Mouse (Mus musculus): ENCODE results near the gene Slc9a7. TPM values are rescaled to one million over a fixed set of nuclear protein-coding genes. Genes with fewer than 3 reads are reported as not detected.

The Slc9a7 gene
- polyA plus RNA-seq, 1 experiment, result 0.20 TPM

DNA sequence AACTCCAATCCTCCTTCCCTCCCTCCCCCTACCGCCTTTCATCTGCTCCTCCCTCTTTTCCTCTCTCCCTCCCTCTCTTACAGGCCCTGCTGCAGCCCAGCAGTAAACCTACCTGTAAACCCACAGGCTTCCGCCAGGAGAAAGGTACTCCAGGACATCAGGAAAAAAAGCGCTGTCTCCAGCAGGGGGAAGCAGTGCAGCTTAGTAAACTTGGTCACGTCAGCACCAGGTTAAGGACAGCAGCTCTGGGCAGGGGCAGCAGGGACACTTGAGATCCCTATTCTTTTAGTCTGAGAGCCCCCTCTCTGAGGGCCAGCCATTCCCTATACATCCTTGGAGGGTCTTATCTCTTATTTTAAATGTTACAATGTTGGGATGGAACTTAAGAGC, 129.3 kb downstream of the Slc9a7 start:
- Histone ChIP-seq H3K9me3 (no peaks in the 10 kb centered on the region), H3K4me1 (peaks cover 4% of the 10 kb centered on the region), H3K4me3 (replicated peaks) (no peak overlapping the region), H3K27me3 (replicated peaks) (peaks cover 15% of the 10 kb centered on the region), H3K36me3 (replicated peaks; ENCODE audit: low read length) (no peaks in the 10 kb centered on the region)
- TF ChIP-seq FLI1 (IDR thresholded peaks at IDR 0.05; ENCODE audit: low read length) (no peak), GATA1 (IDR thresholded peaks at IDR 0.05; ENCODE audit: borderline replicate concordance, low read length) (no peak)

DNA sequence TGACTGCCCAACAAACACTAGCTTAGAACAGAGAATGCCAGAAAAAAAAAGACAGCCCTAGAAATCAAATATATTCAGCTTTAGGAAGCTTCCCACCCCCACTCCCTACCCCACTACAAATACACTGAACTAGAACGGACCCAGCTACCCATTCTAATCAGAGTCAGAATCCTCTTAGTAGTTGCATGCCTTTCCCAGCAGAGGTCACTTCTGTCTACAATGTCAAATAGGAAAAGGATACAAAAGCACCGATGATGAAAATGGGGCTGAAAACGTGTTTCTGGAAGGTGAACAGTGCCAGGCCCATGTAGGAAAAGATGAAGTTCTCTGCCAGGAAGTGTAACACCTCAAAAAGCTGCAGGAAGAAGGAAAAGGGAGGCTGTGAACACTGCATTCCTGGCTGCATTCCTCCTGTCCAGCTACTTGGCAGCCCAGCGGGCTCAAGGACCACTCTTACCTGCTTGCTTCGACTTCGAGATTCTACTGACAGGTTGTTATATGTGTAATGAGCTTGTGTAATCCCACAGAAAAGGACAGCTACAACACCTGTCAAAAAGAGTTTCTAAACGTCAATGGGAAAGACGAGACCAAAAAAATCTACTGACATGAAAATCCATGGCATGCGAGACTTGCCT, 129.8 kb downstream of the Slc9a7 start:
- peaks cover 15% of the 10 kb centered on the region for H3K27me3 ChIP-seq (replicated peaks)
- H3K9me3 ChIP-seq, result no peaks in the 10 kb centered on the region
- H3K4me1 ChIP-seq, result peaks cover 4% of the 10 kb centered on the region
- H3K4me3 ChIP-seq (replicated peaks), result no peak overlapping the region
- H3K36me3 ChIP-seq (replicated peaks; ENCODE audit: low read length), result no peaks in the 10 kb centered on the region
- no peak for TF ChIP-seq FLI1 (IDR thresholded peaks at IDR 0.05; ENCODE audit: low read length)
- no peak for TF ChIP-seq GATA1 (IDR thresholded peaks at IDR 0.05; ENCODE audit: borderline replicate concordance, low read length)

DNA sequence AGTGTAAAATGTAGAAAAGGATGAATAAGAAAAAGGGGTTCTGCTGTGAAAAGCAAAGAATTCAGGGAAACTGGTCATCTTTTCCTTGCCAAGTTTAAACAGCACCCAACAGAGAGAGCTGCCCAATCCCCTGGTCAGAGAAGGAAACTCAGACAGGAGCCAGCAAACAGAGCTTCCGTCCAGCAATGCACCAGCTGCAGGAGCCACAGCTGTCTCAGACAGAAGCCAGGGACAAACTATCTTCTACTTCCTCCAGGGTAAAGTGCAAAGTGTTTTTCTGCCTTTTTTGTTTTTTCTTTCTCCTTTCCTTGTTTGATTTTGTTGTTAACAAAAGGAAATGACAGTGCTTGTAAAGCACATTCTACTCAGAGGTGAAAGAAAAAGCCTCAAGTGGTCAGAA, 131.3 kb downstream of the Slc9a7 start:
- H3K4me3 ChIP-seq (replicated peaks), result no peak overlapping the region
- no peaks in the 10 kb centered on the region for H3K36me3 ChIP-seq (replicated peaks; ENCODE audit: low read length)
- TF ChIP-seq GATA1 (IDR thresholded peaks at IDR 0.05; ENCODE audit: borderline replicate concordance, low read length), result no peak
- TF ChIP-seq FLI1 (IDR thresholded peaks at IDR 0.05; ENCODE audit: low read length), result no peak
- H3K27me3 ChIP-seq (replicated peaks), result peaks cover 12% of the 10 kb centered on the region
- H3K4me1 ChIP-seq, result peaks cover 4% of the 10 kb centered on the region
- H3K9me3 ChIP-seq, result no peaks in the 10 kb centered on the region

DNA sequence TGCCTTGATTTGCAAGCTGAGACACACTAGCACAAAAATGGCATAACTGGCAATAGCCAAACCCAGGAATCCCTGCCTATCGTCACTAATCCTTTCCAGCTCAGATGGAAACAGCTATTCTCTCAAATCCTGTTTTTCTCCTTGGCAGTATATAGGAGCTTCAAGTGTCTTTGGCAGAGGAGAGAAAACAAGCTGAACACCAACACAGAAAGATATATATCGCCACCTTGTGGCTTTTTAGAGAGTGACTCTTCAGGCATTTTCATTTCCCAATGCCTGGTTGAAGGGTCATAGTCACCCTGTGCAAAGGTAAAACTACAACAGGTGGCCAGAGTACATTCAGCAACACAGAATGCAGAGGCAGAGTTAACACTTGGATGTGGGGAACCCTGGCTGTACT, 134.1 kb downstream of the Slc9a7 start:
- Histone ChIP-seq H3K27me3 (replicated peaks) (peaks cover 10% of the 10 kb centered on the region), H3K4me3 (replicated peaks) (no peak overlapping the region), H3K36me3 (replicated peaks; ENCODE audit: low read length) (no peaks in the 10 kb centered on the region), H3K9me3 (no peaks in the 10 kb centered on the region), H3K4me1 (peaks cover 4% of the 10 kb centered on the region)
- TF ChIP-seq GATA1 (IDR thresholded peaks at IDR 0.05; ENCODE audit: borderline replicate concordance, low read length) (no peak), FLI1 (IDR thresholded peaks at IDR 0.05; ENCODE audit: low read length) (no peak)

DNA sequence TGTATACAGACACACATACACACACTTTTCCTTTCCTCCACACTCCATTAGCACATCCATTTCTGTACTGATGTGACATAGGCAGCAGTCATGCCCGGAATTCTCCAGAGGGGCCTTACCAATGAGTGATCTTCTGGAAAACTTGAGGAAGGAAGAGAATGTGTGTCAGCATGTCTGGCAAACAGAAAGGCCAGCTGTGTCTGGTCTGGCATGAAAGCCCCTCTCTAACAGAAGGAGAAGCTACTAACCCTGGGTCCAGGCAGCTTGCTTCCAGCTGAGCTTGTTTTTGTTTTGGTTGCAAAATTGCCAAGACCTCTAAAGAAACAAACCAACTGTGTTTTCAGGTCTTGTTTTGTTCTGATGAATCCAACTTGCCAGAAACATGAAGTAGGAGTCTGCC, 162.1 kb downstream of the Slc9a7 start:
- H3K27me3 ChIP-seq (replicated peaks), result peaks cover 14% of the 10 kb centered on the region
- no peaks in the 10 kb centered on the region for H3K9me3 ChIP-seq
- H3K4me3 ChIP-seq (replicated peaks), result no peak overlapping the region
- no peaks in the 10 kb centered on the region for H3K36me3 ChIP-seq (replicated peaks; ENCODE audit: low read length)
- no peaks in the 10 kb centered on the region for H3K4me1 ChIP-seq
- TF ChIP-seq GATA1 (IDR thresholded peaks at IDR 0.05; ENCODE audit: borderline replicate concordance, low read length) (no peak), FLI1 (IDR thresholded peaks at IDR 0.05; ENCODE audit: low read length) (no peak)

DNA sequence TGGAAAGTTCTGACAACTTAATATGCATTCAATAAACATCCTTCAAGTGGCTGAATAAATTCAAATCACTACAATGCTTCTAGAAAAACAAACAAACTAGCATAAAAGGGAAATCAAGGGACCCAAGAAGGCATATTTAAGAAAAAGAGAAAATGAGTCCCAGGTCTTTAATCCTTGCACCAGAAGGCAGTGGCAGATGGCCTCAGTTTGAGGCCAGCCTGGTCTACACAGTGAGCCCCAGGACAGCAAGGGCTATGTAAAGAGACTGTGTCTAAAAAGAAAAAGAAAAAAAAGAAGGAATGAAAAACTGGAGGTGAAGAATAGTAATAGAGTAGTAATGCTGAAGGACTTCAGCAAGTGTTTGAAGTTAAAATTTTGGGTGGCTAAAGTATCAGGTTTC, 162.7 kb downstream of the Slc9a7 start:
- Histone ChIP-seq H3K4me3 (replicated peaks) (no peak overlapping the region), H3K36me3 (replicated peaks; ENCODE audit: low read length) (no peaks in the 10 kb centered on the region), H3K4me1 (no peaks in the 10 kb centered on the region), H3K27me3 (replicated peaks) (peaks cover 14% of the 10 kb centered on the region), H3K9me3 (no peaks in the 10 kb centered on the region)
- no peak for TF ChIP-seq FLI1 (IDR thresholded peaks at IDR 0.05; ENCODE audit: low read length)
- TF ChIP-seq GATA1 (IDR thresholded peaks at IDR 0.05; ENCODE audit: borderline replicate concordance, low read length), result no peak

DNA sequence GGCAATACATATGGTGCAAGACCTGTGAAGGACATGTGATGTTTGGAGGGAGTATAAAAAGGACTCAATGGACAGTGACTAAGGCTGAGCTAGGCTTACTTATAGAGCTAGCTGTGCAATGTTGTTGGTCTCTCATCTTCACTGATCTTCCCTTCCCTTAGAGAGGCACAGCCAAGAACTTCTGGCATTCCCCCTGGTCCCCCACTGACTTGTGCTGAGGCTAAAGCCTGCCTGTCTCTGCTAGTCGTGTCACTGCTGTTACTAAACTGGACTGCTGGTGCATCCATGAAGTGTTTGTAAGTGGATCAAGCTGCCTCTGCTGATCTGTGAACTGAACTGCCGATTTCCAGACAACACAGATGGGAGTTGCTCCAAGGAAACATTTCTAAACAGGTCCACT, 166.1 kb downstream of the Slc9a7 start:
- H3K4me1 ChIP-seq, result no peaks in the 10 kb centered on the region
- no peak overlapping the region for H3K4me3 ChIP-seq (replicated peaks)
- TF ChIP-seq GATA1 (IDR thresholded peaks at IDR 0.05; ENCODE audit: borderline replicate concordance, low read length) (no peak), FLI1 (IDR thresholded peaks at IDR 0.05; ENCODE audit: low read length) (no peak)
- no peaks in the 10 kb centered on the region for H3K36me3 ChIP-seq (replicated peaks; ENCODE audit: low read length)
- no peaks in the 10 kb centered on the region for H3K9me3 ChIP-seq
- H3K27me3 ChIP-seq (replicated peaks), result peaks cover 10% of the 10 kb centered on the region

DNA sequence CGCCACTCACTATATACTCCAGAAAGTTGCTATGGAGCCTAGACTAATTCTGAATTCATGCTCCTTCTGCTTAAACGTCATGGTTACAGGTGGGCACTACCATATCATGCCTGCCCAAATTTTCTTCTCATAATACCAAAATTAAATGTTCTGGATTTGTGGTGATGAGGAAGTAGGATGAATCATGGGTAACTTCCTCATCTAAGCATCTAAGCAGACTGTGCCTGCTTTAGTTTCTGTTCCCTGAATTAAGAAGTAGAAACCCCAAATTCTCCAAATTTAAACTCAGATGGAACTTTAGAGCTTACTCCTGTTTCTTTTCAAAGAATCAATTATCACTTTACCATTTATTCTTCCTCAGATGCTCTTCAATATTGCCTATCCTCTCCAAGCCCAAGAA, 173.9 kb downstream of the Slc9a7 start:
- Histone ChIP-seq H3K9me3 (no peaks in the 10 kb centered on the region), H3K36me3 (replicated peaks; ENCODE audit: low read length) (no peaks in the 10 kb centered on the region), H3K4me1 (no peaks in the 10 kb centered on the region), H3K27me3 (replicated peaks) (no peaks in the 10 kb centered on the region), H3K4me3 (replicated peaks) (no peak overlapping the region)
- no peak for TF ChIP-seq GATA1 (IDR thresholded peaks at IDR 0.05; ENCODE audit: borderline replicate concordance, low read length)
- no peak for TF ChIP-seq FLI1 (IDR thresholded peaks at IDR 0.05; ENCODE audit: low read length)

DNA sequence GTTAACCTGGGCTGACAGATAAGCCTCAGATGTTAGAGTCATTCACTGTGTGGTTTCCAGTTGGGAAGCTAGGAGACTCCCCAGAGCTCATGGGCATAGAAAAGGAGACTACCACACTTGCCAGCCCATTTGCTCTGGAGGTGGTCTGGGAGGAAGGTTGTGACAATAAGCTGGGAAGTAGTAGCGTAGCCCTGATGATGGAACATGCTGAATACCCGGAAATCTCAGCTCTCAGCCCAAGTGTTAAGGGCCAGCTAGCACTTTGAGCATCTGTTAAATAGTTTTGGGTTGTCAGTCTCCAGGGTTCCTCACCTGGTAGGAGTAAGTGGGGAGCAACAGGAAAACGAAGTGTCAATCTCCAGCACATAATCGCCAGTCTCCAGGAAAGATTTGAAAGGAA, 221.4 kb downstream of the Slc9a7 start:
- no peaks in the 10 kb centered on the region for H3K9me3 ChIP-seq
- TF ChIP-seq FLI1 (IDR thresholded peaks at IDR 0.05; ENCODE audit: low read length) (no peak), GATA1 (IDR thresholded peaks at IDR 0.05; ENCODE audit: borderline replicate concordance, low read length) (no peak)
- no peak overlapping the region for H3K4me3 ChIP-seq (replicated peaks)
- H3K4me1 ChIP-seq, result no peaks in the 10 kb centered on the region
- H3K36me3 ChIP-seq (replicated peaks; ENCODE audit: low read length), result no peaks in the 10 kb centered on the region
- H3K27me3 ChIP-seq (replicated peaks), result peaks cover 13% of the 10 kb centered on the region

DNA sequence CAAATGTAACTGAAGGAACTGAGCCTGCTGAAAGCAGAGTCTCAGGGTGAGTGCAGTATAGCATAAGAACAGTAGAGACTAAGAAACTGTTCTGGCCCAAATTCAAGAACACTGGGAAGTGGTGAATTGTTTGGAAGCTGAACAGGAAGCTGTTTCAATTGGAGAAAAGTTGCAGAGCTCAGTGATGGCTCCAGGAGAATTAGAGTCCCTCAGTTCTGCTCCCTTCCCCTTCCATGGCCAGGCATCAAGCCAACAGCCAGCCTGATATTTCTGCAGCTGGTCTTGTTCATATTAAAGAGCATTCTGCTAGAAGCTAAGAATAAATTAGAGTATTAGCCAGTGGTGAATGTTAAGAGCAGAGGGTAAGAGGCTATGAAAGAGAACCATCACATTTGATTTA, 225.0 kb downstream of the Slc9a7 start:
- Histone ChIP-seq H3K4me3 (replicated peaks) (no peak overlapping the region), H3K36me3 (replicated peaks; ENCODE audit: low read length) (no peaks in the 10 kb centered on the region), H3K27me3 (replicated peaks) (peaks cover 22% of the 10 kb centered on the region), H3K9me3 (no peaks in the 10 kb centered on the region), H3K4me1 (no peaks in the 10 kb centered on the region)
- TF ChIP-seq GATA1 (IDR thresholded peaks at IDR 0.05; ENCODE audit: borderline replicate concordance, low read length) (no peak), FLI1 (IDR thresholded peaks at IDR 0.05; ENCODE audit: low read length) (no peak)

All from megakaryocyte, embryonic 14.5 days (primary cell).